Mouse (Mus musculus) hindbrain, embryonic 14.5 days (tissue): ENCODE results near the gene Il3ra. TPM values are rescaled to one million over a fixed set of nuclear protein-coding genes. Genes with fewer than 3 reads are reported as not detected.
A peak's percentile ranks its signal among the peaks of the same experiment; 100 is the strongest.

Experiments used
- ATAC-seq: fragments of 200-750 bp; cut with Nextera tagmentation; 2 replicates; pipeline ENCODE4 v1.8.0; 2017; ENCODE audit warnings: moderate number of reproducible peaks, mild to moderate bottlenecking, moderate TSS enrichment, moderate library complexity; ENCODE audit not compliant: low FRiP score
- DNase-seq: peaks from one replicate; pipeline ENCODE4 v3.0.0-alpha.2; 2015; ENCODE audit warnings: low spot score
- H3K27ac ChIP-seq: fragments of 300-500 bp; sonication (generic); 2 replicates; pipeline ENCODE4 v1.5.1; 2014; ENCODE audit warnings: mild to moderate bottlenecking, moderate library complexity
- H3K27me3 ChIP-seq: fragments of 300-500 bp; sonication (generic); 2 replicates; pipeline ENCODE4 v1.6.1; 2014; ENCODE audit warnings: mild to moderate bottlenecking, low read length, mixed read lengths; ENCODE audit not compliant: control insufficient read depth, insufficient read depth
- H3K36me3 ChIP-seq: fragments of 300-500 bp; sonication (generic); replicated peaks from 2 replicates; pipeline ENCODE4 v1.6.1; 2014; ENCODE audit not compliant: control insufficient read depth, insufficient read depth
- H3K4me1 ChIP-seq: fragments of 300-500 bp; sonication (generic); replicated peaks from 2 replicates; pipeline ENCODE4 v1.6.1; 2014; ENCODE audit warnings: antibody characterized with exemption, low read length, mixed read lengths; ENCODE audit not compliant: control insufficient read depth, insufficient read depth
- H3K4me2 ChIP-seq: fragments of 300-500 bp; sonication (generic); replicated peaks from 2 replicates; pipeline ENCODE4 v1.6.1; 2014; ENCODE audit warnings: mild to moderate bottlenecking, moderate library complexity
- H3K4me3 ChIP-seq: fragments of 300-500 bp; sonication (generic); replicated peaks from 2 replicates; pipeline ENCODE4 v1.5.1; 2014; ENCODE audit warnings: mild to moderate bottlenecking, low read length
- H3K9ac ChIP-seq: fragments of 300-500 bp; sonication (generic); 2 replicates; pipeline ENCODE4 v1.6.1; 2014
- H3K9me3 ChIP-seq: fragments of 300-500 bp; sonication (generic); 2 replicates; pipeline ENCODE4 v1.6.1; 2016; ENCODE audit warnings: low read length; ENCODE audit not compliant: control insufficient read depth
- WGBS: fragments of 180-500 bp; shearing (Covaris S2); extraction: QIAGEN DNeasy Blood & Tissue Kit; methylation state at CpG from one replicate; pipeline ENCODE4 v1.1.7; 2014; 5-methylcytosine and 5-hydroxymethylcytosine counted together
- polyA plus RNA-seq: library from polyadenylated mRNA; unstranded; fragments of >200 nt; fragmentation: Nextera tagmentation; extraction: Ambion mirVana; gene quantifications from 2 replicates; pipeline ENCODE4 v1.2.1, GENCODE M21; 2014

Il3ra gene
- polyA plus RNA-seq, 1 experiment from 2014 or later: 2.7 TPM

- Histone ChIP-seq H3K27ac (no peak overlapping the region), H3K27me3 (no peaks in the 10 kb centered on the region), H3K36me3 (no peaks in the 10 kb centered on the region), H3K4me2 (no peak overlapping the region), H3K9ac (no peak overlapping the region), H3K4me1 (no peaks in the 10 kb centered on the region), H3K4me3 (no peak overlapping the region), H3K9me3 (peaks cover 37% of the 10 kb centered on the region)
- peak; percentile 47 for ATAC-seq
- peak; percentile 57 for DNase-seq
- 60% methylated on average over 13 of the region's 13 CpGs for WGBS
Measured at GRCm38 (mm10) chr14:14354511-14355359, 8.7 kb downstream of the Il3ra start.

- Histone ChIP-seq H3K9ac (no peak overlapping the region), H3K36me3 (no peaks in the 10 kb centered on the region), H3K27me3 (no peaks in the 10 kb centered on the region), H3K4me2 (no peak overlapping the region), H3K4me1 (no peaks in the 10 kb centered on the region), H3K4me3 (no peak overlapping the region), H3K9me3 (peaks cover 31% of the 10 kb centered on the region), H3K27ac (no peak overlapping the region)
- 92% methylated on average over 8 of the region's 8 CpGs for WGBS
- ATAC-seq (no peak), DNase-seq (no peak)
Measured at GRCm38 (mm10) chr14:14355360-14355646, 9.2 kb downstream of the Il3ra start.

- no peak overlapping the region for H3K9ac ChIP-seq
- no peaks in the 10 kb centered on the region for H3K27me3 ChIP-seq
- no peaks in the 10 kb centered on the region for H3K4me1 ChIP-seq
- ATAC-seq (peak; percentile 60), DNase-seq (no peak)
- no peak overlapping the region for H3K4me2 ChIP-seq
- WGBS: 70% methylated on average over 1 of the region's 1 CpGs
- H3K27ac ChIP-seq: no peak overlapping the region
- no peak overlapping the region for H3K4me3 ChIP-seq
- H3K36me3 ChIP-seq: no peaks in the 10 kb centered on the region
- H3K9me3 ChIP-seq: no peaks in the 10 kb centered on the region
Measured at GRCm38 (mm10) chr14:14395535-14395934, 49.5 kb downstream of the Il3ra start.

- H3K27ac ChIP-seq: no peak within 1 kb of the TSS
- 88% methylated on average over 2 of the region's 2 CpGs for WGBS
- no peak within 1 kb of the TSS for H3K4me2 ChIP-seq
- H3K9me3 ChIP-seq: no peaks in the 10 kb centered on the region
- no peak within 1 kb of the TSS for H3K9ac ChIP-seq
- no peak for DNase-seq
- H3K4me3 ChIP-seq: no peak within 1 kb of the TSS
- no peaks in the 10 kb centered on the region for H3K4me1 ChIP-seq
- no peaks in the 10 kb centered on the region for H3K36me3 ChIP-seq
- ATAC-seq: no peak
- no peaks in the 10 kb centered on the region for H3K27me3 ChIP-seq
Measured at GRCm38 (mm10) chr14:14400998-14401397, 54.9 kb downstream of the Il3ra start, which contains the start of gene Olfr721-ps1. Gene Olfr721-ps1, plus strand, starts transcription at chr14:14401298.

Other genes starting within 250 kb of the Il3ra start
- 257 and 260 TPM in 2 replicates for gene Psmd6, start 225.3 kb upstream of the Il3ra start, polyA plus RNA-seq
- gene Olfr720, start 159.4 kb upstream of the Il3ra start, polyA plus RNA-seq: not detected in 2 replicates
- gene Olfr31, start 23.4 kb upstream of the Il3ra start, polyA plus RNA-seq: not detected in 2 replicates
- gene Olfr721-ps1, start 55.0 kb downstream of the Il3ra start, polyA plus RNA-seq: not detected in 2 replicates